Mouse (Mus musculus) forebrain, embryonic 15.5 days (tissue): ENCODE data around the gene Lhfpl5. TPM values are rescaled to one million over a fixed set of nuclear protein-coding genes. Genes with fewer than 3 reads are reported as not detected.
"Not testable (repeated sequence)": the region's sequence is repeated elsewhere in the genome, so short reads cannot be mapped to it uniquely, and the experiment has no call there.

ENCODE experiments used
- ATAC-seq: fragments of 200-750 bp; cut with Nextera tagmentation; replicated peaks from 2 replicates; pipeline ENCODE4 v1.8.0; 2017; ENCODE audit warnings: mild to moderate bottlenecking, moderate TSS enrichment, moderate library complexity
- H3K27ac ChIP-seq: fragments of 300-500 bp; sonication (generic); replicated peaks from 2 replicates; pipeline ENCODE4 v1.5.1; 2015; ENCODE audit warnings: mild to moderate bottlenecking, inconsistent platforms
- H3K27me3 ChIP-seq: fragments of 300-500 bp; sonication (generic); 2 replicates; pipeline ENCODE4 v1.6.1; 2015; ENCODE audit warnings: inconsistent platforms
- H3K36me3 ChIP-seq: fragments of 300-500 bp; sonication (generic); 2 replicates; pipeline ENCODE4 v1.6.1; 2015; ENCODE audit warnings: mild to moderate bottlenecking, inconsistent platforms
- H3K4me1 ChIP-seq: fragments of 300-500 bp; sonication (generic); 2 replicates; pipeline ENCODE4 v1.6.1; 2015; ENCODE audit warnings: inconsistent platforms
- H3K4me2 ChIP-seq: fragments of 300-500 bp; sonication (generic); replicated peaks from 2 replicates; pipeline ENCODE4 v1.6.1; 2015; ENCODE audit warnings: mild to moderate bottlenecking, inconsistent platforms
- H3K4me3 ChIP-seq: fragments of 300-500 bp; sonication (generic); 2 replicates; pipeline ENCODE4 v1.5.1; 2015; ENCODE audit warnings: mild to moderate bottlenecking, inconsistent platforms
- H3K9ac ChIP-seq: fragments of 300-500 bp; sonication (generic); replicated peaks from 2 replicates; pipeline ENCODE4 v1.6.1; 2015; ENCODE audit warnings: mild to moderate bottlenecking, inconsistent platforms
- H3K9me3 ChIP-seq: fragments of 300-500 bp; sonication (generic); 2 replicates; pipeline ENCODE4 v1.6.1; 2016; ENCODE audit warnings: inconsistent platforms
- WGBS: fragments of 180-500 bp; shearing (Covaris S2); methylation state at CpG from one replicate; pipeline ENCODE4 v1.1.7; 2015; ENCODE audit warnings: mixed read lengths; 5-methylcytosine and 5-hydroxymethylcytosine counted together
- polyA plus RNA-seq: library from polyadenylated mRNA; unstranded; fragments of >200 nt; fragmentation: Nextera tagmentation; extraction: Ambion mirVana; gene quantifications from 2 replicates; pipeline ENCODE4 v1.2.1, GENCODE M21; 2015

Gene Lhfpl5
- polyA plus RNA-seq, 1 experiment from 2014 or later, result 6.2 TPM

GRCm38 (mm10) chr17:28553040-28553793 lies 22.2 kb upstream of the Lhfpl5 start:
- H3K36me3 ChIP-seq, result no peaks in the 10 kb centered on the region
- no peak overlapping the region for H3K9ac ChIP-seq
- WGBS, result 8% methylated on average over 14 of the region's 14 CpGs
- H3K4me2 ChIP-seq, result no peak overlapping the region
- no peak overlapping the region for H3K27ac ChIP-seq
- no peak overlapping the region for H3K4me3 ChIP-seq
- ATAC-seq, result peak; percentile 58; the same call in 1 of the 2 replicates
- no peaks in the 10 kb centered on the region for H3K27me3 ChIP-seq
- H3K4me1 ChIP-seq, result peaks cover 8% of the 10 kb centered on the region
- no peaks in the 10 kb centered on the region for H3K9me3 ChIP-seq

GRCm38 (mm10) chr17:28554021-28554420 lies 21.4 kb upstream of the Lhfpl5 start:
- WGBS, result 92% methylated on average over 4 of the region's 4 CpGs
- not testable (repeated sequence) for H3K4me1 ChIP-seq, H3K27ac ChIP-seq, H3K9ac ChIP-seq, H3K36me3 ChIP-seq, H3K9me3 ChIP-seq, H3K4me3 ChIP-seq, H3K27me3 ChIP-seq, ATAC-seq, H3K4me2 ChIP-seq

- no peak overlapping the region for H3K9ac ChIP-seq
- H3K27me3 ChIP-seq, result no peaks in the 10 kb centered on the region
- peaks cover 8% of the 10 kb centered on the region for H3K4me1 ChIP-seq
- 55% methylated on average over 6 of the region's 6 CpGs for WGBS
- H3K36me3 ChIP-seq, result no peaks in the 10 kb centered on the region
- no peak overlapping the region for H3K4me2 ChIP-seq
- H3K9me3 ChIP-seq, result no peaks in the 10 kb centered on the region
- ATAC-seq, result 0 out of 2 replicates have a peak, but pooled peaks have one; percentile 55
- H3K27ac ChIP-seq, result no peak overlapping the region
- no peak overlapping the region for H3K4me3 ChIP-seq
Measured at GRCm38 (mm10) chr17:28556635-28557396, 18.6 kb upstream of the Lhfpl5 start.

- Histone ChIP-seq H3K9me3 (no peaks in the 10 kb centered on the region), H3K4me2 (no peak overlapping the region), H3K36me3 (no peaks in the 10 kb centered on the region), H3K4me3 (no peak overlapping the region), H3K9ac (no peak overlapping the region), H3K4me1 (peaks cover 8% of the 10 kb centered on the region), H3K27me3 (no peaks in the 10 kb centered on the region), H3K27ac (no peak overlapping the region)
- no peak for ATAC-seq
- WGBS, result 78% methylated on average over 6 of the region's 6 CpGs
Measured at GRCm38 (mm10) chr17:28557772-28558171, 17.7 kb upstream of the Lhfpl5 start.

GRCm38 (mm10) chr17:28560598-28560997 lies 14.8 kb upstream of the Lhfpl5 start, which contains the start of gene Clps:
Gene Clps (minus strand): TSS chr17:28560766.
- Histone ChIP-seq H3K36me3 (no peaks in the 10 kb centered on the region), H3K27me3 (no peaks in the 10 kb centered on the region), H3K4me1 (peaks cover 6% of the 10 kb centered on the region; the same call in 1 of the 2 replicates), H3K4me3 (no peak within 1 kb of the TSS), H3K9ac (no peak within 1 kb of the TSS), H3K27ac (no peak within 1 kb of the TSS), H3K4me2 (no peak within 1 kb of the TSS), H3K9me3 (no peaks in the 10 kb centered on the region)
- 86% methylated on average over 4 of the region's 4 CpGs for WGBS
- no peak for ATAC-seq

GRCm38 (mm10) chr17:28561613-28562012 lies 13.8 kb upstream of the Lhfpl5 start:
- 68% methylated on average over 7 of the region's 7 CpGs for WGBS
- no peaks in the 10 kb centered on the region for H3K9me3 ChIP-seq
- no peak overlapping the region for H3K4me3 ChIP-seq
- no peak overlapping the region for H3K4me2 ChIP-seq
- H3K36me3 ChIP-seq, result no peaks in the 10 kb centered on the region
- no peak overlapping the region for H3K9ac ChIP-seq
- no peak for ATAC-seq
- no peak overlapping the region for H3K27ac ChIP-seq
- no peaks in the 10 kb centered on the region for H3K27me3 ChIP-seq
- H3K4me1 ChIP-seq, result peaks cover 3% of the 10 kb centered on the region; the same call in 1 of the 2 replicates

GRCm38 (mm10) chr17:28565181-28565580 lies 10.3 kb upstream of the Lhfpl5 start:
- H3K4me3 ChIP-seq, result no peak overlapping the region
- H3K27me3 ChIP-seq, result no peaks in the 10 kb centered on the region
- H3K27ac ChIP-seq, result no peak overlapping the region
- no peak overlapping the region for H3K4me2 ChIP-seq
- ATAC-seq, result no peak
- no peak overlapping the region for H3K9ac ChIP-seq
- no peaks in the 10 kb centered on the region for H3K4me1 ChIP-seq
- H3K36me3 ChIP-seq, result no peaks in the 10 kb centered on the region
- no peaks in the 10 kb centered on the region for H3K9me3 ChIP-seq

GRCm38 (mm10) chr17:28567541-28567940 lies 7.9 kb upstream of the Lhfpl5 start:
- 11% methylated on average over 3 of the region's 3 CpGs for WGBS
- no peak for ATAC-seq
- H3K27me3 ChIP-seq, result no peaks in the 10 kb centered on the region

GRCm38 (mm10) chr17:28571868-28572267 lies 3.6 kb upstream of the Lhfpl5 start:
- Histone ChIP-seq H3K36me3 (no peaks in the 10 kb centered on the region), H3K4me1 (peaks cover 9% of the 10 kb centered on the region), H3K9me3 (no peaks in the 10 kb centered on the region), H3K9ac (no peak overlapping the region), H3K27ac (no peak overlapping the region), H3K4me2 (no peak overlapping the region), H3K27me3 (no peaks in the 10 kb centered on the region), H3K4me3 (no peak overlapping the region)
- ATAC-seq, result no peak
- WGBS, result 85% methylated on average over 3 of the region's 3 CpGs

More at GRCm38 (mm10) chr17:28567541-28567940, 7.9 kb upstream of the Lhfpl5 start:
- Histone ChIP-seq H3K27ac (no peak overlapping the region), H3K36me3 (no peaks in the 10 kb centered on the region), H3K4me3 (no peak overlapping the region), H3K9ac (no peak overlapping the region), H3K4me1 (no peaks in the 10 kb centered on the region), H3K9me3 (no peaks in the 10 kb centered on the region), H3K4me2 (no peak overlapping the region)

GRCm38 (mm10) chr17:28572521-28572920 lies 2.9 kb upstream of the Lhfpl5 start:
- no peaks in the 10 kb centered on the region for H3K36me3 ChIP-seq
- no peak overlapping the region for H3K4me2 ChIP-seq
- H3K27me3 ChIP-seq, result no peaks in the 10 kb centered on the region
- ATAC-seq, result no peak
- H3K27ac ChIP-seq, result no peak overlapping the region
- H3K9me3 ChIP-seq, result no peaks in the 10 kb centered on the region
- H3K4me3 ChIP-seq, result no peak overlapping the region
- H3K4me1 ChIP-seq, result peaks cover 9% of the 10 kb centered on the region
- H3K9ac ChIP-seq, result no peak overlapping the region
- WGBS, result 87% methylated on average over 7 of the region's 7 CpGs

- no peak overlapping the region for H3K4me2 ChIP-seq
- H3K9ac ChIP-seq, result no peak overlapping the region
- ATAC-seq, result no peak
- no peaks in the 10 kb centered on the region for H3K9me3 ChIP-seq
- 85% methylated on average over 6 of the region's 6 CpGs for WGBS
- H3K36me3 ChIP-seq, result no peaks in the 10 kb centered on the region
- H3K4me1 ChIP-seq, result peaks cover 9% of the 10 kb centered on the region
- no peaks in the 10 kb centered on the region for H3K27me3 ChIP-seq
- H3K27ac ChIP-seq, result no peak overlapping the region
- no peak overlapping the region for H3K4me3 ChIP-seq
Measured at GRCm38 (mm10) chr17:28572941-28573340, 2.5 kb upstream of the Lhfpl5 start.

- Histone ChIP-seq H3K4me3 (no peak overlapping the region), H3K27ac (no peak overlapping the region), H3K4me1 (peaks cover 6% of the 10 kb centered on the region), H3K9ac (no peak overlapping the region), H3K9me3 (no peaks in the 10 kb centered on the region), H3K4me2 (no peak overlapping the region), H3K36me3 (no peaks in the 10 kb centered on the region), H3K27me3 (no peaks in the 10 kb centered on the region)
- no peak for ATAC-seq
- 9% methylated on average over 9 of the region's 9 CpGs for WGBS
Measured at GRCm38 (mm10) chr17:28580396-28580795, 5.0 kb downstream of the Lhfpl5 start.
